Mouse (Mus musculus) hindbrain, embryonic 12.5 days (tissue): ENCODE results near the gene Syp. TPM values are rescaled to one million over a fixed set of nuclear protein-coding genes. Genes with fewer than 3 reads are reported as not detected.
A peak's percentile ranks its signal among the peaks of the same experiment; 100 is the strongest.

ENCODE experiments used
- ATAC-seq: fragments of 200-750 bp; cut with Nextera tagmentation; 2 replicates; pipeline ENCODE4 v1.8.0; 2017; ENCODE audit warnings: moderate TSS enrichment; ENCODE audit not compliant: low FRiP score
- H3K27ac ChIP-seq: fragments of 300-500 bp; sonication (generic); 2 replicates; pipeline ENCODE4 v1.5.1; 2016; ENCODE audit warnings: mild to moderate bottlenecking
- H3K27me3 ChIP-seq: fragments of 300-500 bp; sonication (generic); 2 replicates; pipeline ENCODE4 v1.6.1; 2016; ENCODE audit warnings: mild to moderate bottlenecking
- H3K36me3 ChIP-seq: fragments of 300-500 bp; sonication (generic); 2 replicates; pipeline ENCODE4 v1.6.1; 2016; ENCODE audit warnings: mild to moderate bottlenecking
- H3K4me1 ChIP-seq: fragments of 300-500 bp; sonication (generic); 2 replicates; pipeline ENCODE4 v1.6.1; 2016
- H3K4me2 ChIP-seq: fragments of 300-500 bp; sonication (generic); replicated peaks from 2 replicates; pipeline ENCODE4 v1.6.1; 2016; ENCODE audit warnings: mild to moderate bottlenecking
- H3K4me3 ChIP-seq: fragments of 300-500 bp; sonication (generic); 2 replicates; pipeline ENCODE4 v1.5.1; 2016; ENCODE audit warnings: mild to moderate bottlenecking
- H3K9ac ChIP-seq: fragments of 300-500 bp; sonication (generic); 2 replicates; pipeline ENCODE4 v1.6.1; 2016; ENCODE audit warnings: mild to moderate bottlenecking, moderate library complexity
- H3K9me3 ChIP-seq: fragments of 300-500 bp; sonication (generic); replicated peaks from 2 replicates; pipeline ENCODE4 v1.6.1; 2016; ENCODE audit warnings: mild to moderate bottlenecking
- WGBS: fragments of 180-500 bp; shearing (Covaris S2); methylation state at CpG from one replicate; pipeline ENCODE4 v1.1.7; 2016; 5-methylcytosine and 5-hydroxymethylcytosine counted together
- polyA plus RNA-seq: library from polyadenylated mRNA; unstranded; fragments of >200 nt; fragmentation: Nextera tagmentation; extraction: Ambion mirVana; gene quantifications from 2 replicates; pipeline ENCODE4 v1.2.1, GENCODE M21; 2016

Gene Syp
- polyA plus RNA-seq, 1 experiment from 2014 or later, result 44.3 TPM

DNA sequence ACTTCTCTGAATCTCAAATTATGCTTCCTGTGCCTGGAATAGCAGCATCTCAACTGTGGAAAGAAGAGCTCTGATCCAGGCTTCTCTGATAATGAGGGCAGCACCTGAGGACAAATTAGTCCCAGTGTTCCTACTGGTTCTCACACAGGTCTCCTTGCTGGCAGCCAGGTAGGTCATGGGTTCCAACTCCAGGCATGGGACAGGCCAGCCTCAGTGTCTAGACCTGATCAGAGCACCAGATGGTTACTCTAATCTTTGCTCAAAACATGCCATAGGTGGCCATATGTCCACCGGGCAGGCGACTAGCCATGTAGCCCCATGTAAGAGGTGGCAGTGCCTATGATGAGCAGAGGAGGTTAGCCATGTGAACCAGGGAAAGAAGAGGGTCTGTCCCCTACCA, 50.0 kb downstream of the Syp start:
- no peak overlapping the region for H3K9ac ChIP-seq
- no peak overlapping the region for H3K27ac ChIP-seq
- WGBS, result 97% methylated on average over 2 of the region's 2 CpGs
- H3K36me3 ChIP-seq, result no peaks in the 10 kb centered on the region
- no peaks in the 10 kb centered on the region for H3K9me3 ChIP-seq
- no peak for ATAC-seq
- no peaks in the 10 kb centered on the region for H3K4me1 ChIP-seq
- no peaks in the 10 kb centered on the region for H3K27me3 ChIP-seq
- H3K4me3 ChIP-seq, result no peak overlapping the region
- H3K4me2 ChIP-seq, result no peak overlapping the region

DNA sequence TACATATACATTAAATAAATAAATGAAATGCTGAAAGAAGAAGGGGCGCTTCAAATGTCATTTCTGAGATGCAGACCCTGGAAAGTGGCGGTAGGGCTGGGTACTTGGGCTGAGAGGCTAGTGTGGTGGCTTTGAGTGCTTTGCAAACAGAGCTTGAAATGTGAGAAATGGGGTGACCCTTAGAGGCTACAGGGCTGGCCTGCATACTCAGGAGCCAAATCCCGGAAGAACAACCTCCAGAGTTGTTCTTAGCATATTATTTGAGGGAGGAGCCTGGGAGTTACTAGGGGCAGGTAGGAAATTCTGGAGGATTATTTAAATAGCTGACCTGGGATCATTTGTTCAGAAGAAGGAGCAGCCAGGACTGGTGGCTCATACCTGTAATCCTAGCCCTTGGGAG, 52.2 kb downstream of the Syp start:
- ATAC-seq, result no peak
- H3K27me3 ChIP-seq, result no peaks in the 10 kb centered on the region
- no peak overlapping the region for H3K9ac ChIP-seq
- no peak overlapping the region for H3K4me3 ChIP-seq
- H3K27ac ChIP-seq, result no peak overlapping the region
- no peaks in the 10 kb centered on the region for H3K36me3 ChIP-seq
- 65% methylated on average over 3 of the region's 3 CpGs for WGBS
- H3K4me1 ChIP-seq, result no peaks in the 10 kb centered on the region
- H3K9me3 ChIP-seq, result no peaks in the 10 kb centered on the region
- no peak overlapping the region for H3K4me2 ChIP-seq

GRCm38 (mm10) chrX:7692862-7693261, 54.6 kb downstream of the Syp start:
- no peaks in the 10 kb centered on the region for H3K4me1 ChIP-seq
- 41% methylated on average over 4 of the region's 4 CpGs for WGBS
- H3K27me3 ChIP-seq, result no peaks in the 10 kb centered on the region
- ATAC-seq, result no peak
- no peak overlapping the region for H3K4me2 ChIP-seq
- no peak overlapping the region for H3K27ac ChIP-seq
- no peak overlapping the region for H3K4me3 ChIP-seq
- H3K9me3 ChIP-seq, result no peaks in the 10 kb centered on the region
- no peak overlapping the region for H3K9ac ChIP-seq
- no peaks in the 10 kb centered on the region for H3K36me3 ChIP-seq

DNA sequence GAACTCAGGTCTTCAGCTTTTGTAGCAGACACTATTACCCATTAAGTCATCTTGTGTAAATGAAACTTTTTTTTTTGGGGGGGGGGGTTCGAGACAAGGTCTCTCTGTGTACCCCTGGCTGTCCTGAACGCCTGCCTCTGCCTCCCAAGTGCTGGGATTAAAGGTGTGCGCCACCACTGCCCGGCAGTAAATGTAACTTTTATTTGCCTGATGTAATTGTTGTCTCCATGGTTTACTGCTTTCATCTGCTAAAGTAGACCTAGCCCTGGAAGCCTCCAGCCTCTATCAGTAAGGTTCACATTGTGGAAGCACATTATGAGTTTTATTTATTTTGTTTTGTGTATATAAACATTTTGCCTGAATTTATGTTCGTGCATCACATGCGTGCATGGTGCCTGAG, 58.2 kb downstream of the Syp start:
- no peak overlapping the region for H3K9ac ChIP-seq
- 45% methylated on average over 6 of the region's 6 CpGs for WGBS
- peak overlapping the region; percentile 50; the same call in 1 of the 2 replicates for H3K4me3 ChIP-seq
- no peaks in the 10 kb centered on the region for H3K27me3 ChIP-seq
- no peaks in the 10 kb centered on the region for H3K9me3 ChIP-seq
- H3K4me1 ChIP-seq, result no peaks in the 10 kb centered on the region
- peak; percentile 61 for ATAC-seq
- no peak overlapping the region for H3K27ac ChIP-seq
- peak overlapping the region; percentile 32 for H3K4me2 ChIP-seq
- peaks cover 5% of the 10 kb centered on the region; the same call in 1 of the 2 replicates for H3K36me3 ChIP-seq

- peak within 1 kb of the TSS; percentile 50 for H3K4me3 ChIP-seq
- WGBS, result 12% methylated on average over 33 of the region's 33 CpGs
- H3K9me3 ChIP-seq, result no peaks in the 10 kb centered on the region
- no peaks in the 10 kb centered on the region for H3K4me1 ChIP-seq
- ATAC-seq, result peak; percentile 96
- H3K27ac ChIP-seq, result no peak within 1 kb of the TSS
- H3K27me3 ChIP-seq, result no peaks in the 10 kb centered on the region
- peak within 1 kb of the TSS; percentile 63 for H3K9ac ChIP-seq
- H3K4me2 ChIP-seq, result peak within 1 kb of the TSS; percentile 56
- H3K36me3 ChIP-seq, result peaks cover 5% of the 10 kb centered on the region; the same call in 1 of the 2 replicates
Observed at GRCm38 (mm10) chrX:7696954-7697381, 58.7 kb downstream of the Syp start, which contains the start of gene Gpkow. Gene Gpkow (plus strand): TSS chrX:7697131.

Other genes starting within 250 kb of the Syp start
- gene Foxp3, start 64.8 kb upstream of the Syp start, polyA plus RNA-seq, result 0.30 TPM in 1 of 2 replicates, not detected in the other
- gene Ppp1r3f, start 64.2 kb upstream of the Syp start, polyA plus RNA-seq, result 4.9 and 5.1 TPM in 2 replicates
- 30.9 and 32.6 TPM in 2 replicates for gene Ccdc22, start 33.0 kb upstream of the Syp start, polyA plus RNA-seq
- gene Cacna1f, start 31.4 kb upstream of the Syp start, polyA plus RNA-seq, result 0.08 and 0.14 TPM in 2 replicates
- 3.1 TPM in 2 replicates for gene Prickle3, start 18.8 kb downstream of the Syp start, polyA plus RNA-seq
- 39.3 and 44.7 TPM in 2 replicates for gene Plp2, start 32.9 kb downstream of the Syp start, polyA plus RNA-seq
- gene Magix, start 42.8 kb downstream of the Syp start, polyA plus RNA-seq, result 0.50 TPM in 1 of 2 replicates, not detected in the other
- 45.5 and 46.4 TPM in 2 replicates for gene Gpkow, start 58.7 kb downstream of the Syp start, polyA plus RNA-seq
- 23.6 and 30.0 TPM in 2 replicates for gene Wdr45, start 75.9 kb downstream of the Syp start, polyA plus RNA-seq
- gene Gm45208, start 83.8 kb downstream of the Syp start, polyA plus RNA-seq, result 1.7 TPM in 1 of 2 replicates, not detected in the other
- 86.0 and 88.5 TPM in 2 replicates for gene Praf2, start 90.0 kb downstream of the Syp start, polyA plus RNA-seq
- 34.5 and 37.7 TPM in 2 replicates for gene Ccdc120, start 112.4 kb downstream of the Syp start, polyA plus RNA-seq
- 33.9 and 34.8 TPM in 2 replicates for gene Tfe3, start 124.1 kb downstream of the Syp start, polyA plus RNA-seq
- gene Gripap1, start 151.3 kb downstream of the Syp start, polyA plus RNA-seq, result 72.5 and 79.2 TPM in 2 replicates
- 1.1 and 2.0 TPM in 2 replicates for gene Kcnd1, start 183.8 kb downstream of the Syp start, polyA plus RNA-seq
- gene Otud5, start 202.9 kb downstream of the Syp start, polyA plus RNA-seq, result 60.8 and 72.2 TPM in 2 replicates
- 9.5 and 10.0 TPM in 2 replicates for gene Pim2, start 239.8 kb downstream of the Syp start, polyA plus RNA-seq
- 35.1 and 40.1 TPM in 2 replicates for gene Slc35a2, start 245.6 kb downstream of the Syp start, polyA plus RNA-seq